ENCODE assay signal across 21 mouse cellular contexts in the genomic region with DNA sequence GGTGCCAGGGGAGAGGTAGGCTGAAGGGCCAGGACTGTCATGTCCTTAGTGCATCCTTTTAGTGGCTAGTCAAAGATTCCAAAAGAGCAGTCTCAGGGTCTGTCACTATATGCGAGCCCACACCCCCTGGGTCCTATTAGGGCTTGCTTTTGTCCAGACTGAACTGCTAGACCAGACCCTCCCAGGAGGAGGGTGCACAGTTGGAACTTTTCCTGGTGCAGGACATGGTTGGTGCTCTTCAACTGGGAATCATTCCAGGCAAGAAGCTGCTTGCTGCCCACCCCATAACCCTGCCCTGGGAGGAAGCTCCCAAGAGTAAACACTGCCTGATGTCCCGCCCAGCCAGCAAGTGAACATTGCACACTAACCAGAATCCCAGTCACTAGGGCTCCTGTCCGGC. TPM values are rescaled to one million over a fixed set of nuclear protein-coding genes. Genes with fewer than 3 reads are reported as not detected.
DNase-seq lines count a peak whose midpoint lies in the region; ATAC-seq lines count a peak whose summit lies in the region.
"Had no signal": no experiment of that assay in that cellular context is flagged by ENCODE, and none has a peak within 500 bp of the region (broad histone marks: within the 10 kb centered on the region; RNA-seq: fewer than 3 reads in every experiment).

A gene (plus strand): TSS at position 301 of the 400 bp plus-strand sequence.

- H3K4me3 ChIP-seq in hindbrain, embryonic 10.5 days = no peak within 1 kb of the TSS
- no peak within 1 kb of the TSS for H3K4me3 ChIP-seq in hindbrain, embryonic 16.5 days (ENCODE audit: low read length)
- no peak within 1 kb of the TSS for H3K4me3 ChIP-seq in neural tube, embryonic 13.5 days
- H3K4me3 ChIP-seq in liver, embryonic 12.5 days = no peak within 1 kb of the TSS
- H3K4me3 ChIP-seq: embryonic facial prominence, embryonic 13.5 days; heart, embryonic 13.5 days; layer of hippocampus, adult 2 months had no signal

- no peaks in the 10 kb centered on the region for H3K36me3 ChIP-seq in hindbrain, embryonic 10.5 days
- no peaks in the 10 kb centered on the region for H3K36me3 ChIP-seq in hindbrain, embryonic 16.5 days (ENCODE audit: control insufficient read depth, insufficient read depth, low read length)
- H3K36me3 ChIP-seq in neural tube, embryonic 13.5 days = no peaks in the 10 kb centered on the region
- no peaks in the 10 kb centered on the region for H3K36me3 ChIP-seq in liver, embryonic 12.5 days
- H3K36me3 ChIP-seq: embryonic facial prominence, embryonic 13.5 days; heart, embryonic 13.5 days had no signal

- H3K9me3 ChIP-seq in hindbrain, embryonic 10.5 days = no peaks in the 10 kb centered on the region
- H3K9me3 ChIP-seq in hindbrain, embryonic 16.5 days (ENCODE audit: control insufficient read depth, low read length) = no peaks in the 10 kb centered on the region
- no peaks in the 10 kb centered on the region for H3K9me3 ChIP-seq in neural tube, embryonic 13.5 days
- H3K9me3 ChIP-seq in liver, embryonic 12.5 days (replicated peaks) = no peaks in the 10 kb centered on the region
- H3K9me3 ChIP-seq: embryonic facial prominence, embryonic 13.5 days; heart, embryonic 13.5 days had no signal

- ATAC-seq in hindbrain, embryonic 16.5 days = no peak
- ATAC-seq in neural tube, embryonic 13.5 days (ENCODE audit: low read depth) = no peak
- no peak for ATAC-seq in liver, embryonic 12.5 days
- ATAC-seq: forebrain, embryonic 16.5 days had no signal

- no peak within 1 kb of the TSS for H3K9ac ChIP-seq in hindbrain, embryonic 16.5 days (ENCODE audit: low read depth, low read length)
- no peak within 1 kb of the TSS for H3K9ac ChIP-seq in neural tube, embryonic 13.5 days
- no peak within 1 kb of the TSS for H3K9ac ChIP-seq in liver, embryonic 12.5 days
- H3K9ac ChIP-seq: embryonic facial prominence, embryonic 13.5 days; heart, embryonic 13.5 days had no signal

- peaks cover 10% of the 10 kb centered on the region for H3K4me1 ChIP-seq in hindbrain, embryonic 10.5 days (replicated peaks)
- H3K4me1 ChIP-seq in hindbrain, embryonic 16.5 days (ENCODE audit: control insufficient read depth, insufficient read depth, low read depth, low read length) = no peaks in the 10 kb centered on the region
- H3K4me1 ChIP-seq in neural tube, embryonic 13.5 days (replicated peaks) = no peaks in the 10 kb centered on the region
- no peaks in the 10 kb centered on the region for H3K4me1 ChIP-seq in liver, embryonic 12.5 days
- H3K4me1 ChIP-seq: embryonic facial prominence, embryonic 13.5 days; heart, embryonic 13.5 days had no signal

- whole genome bisulfite sequencing in hindbrain, embryonic 10.5 days = 66% methylated on average over 3 of the region's 3 CpGs
- 70% methylated on average over 3 of the region's 3 CpGs for WGBS in hindbrain, embryonic 16.5 days
- WGBS in neural tube, embryonic 13.5 days = 65% methylated on average over 3 of the region's 3 CpGs
- WGBS in liver, embryonic 12.5 days (ENCODE audit: insufficient replicate concordance) = 52% methylated on average over 3 of the region's 3 CpGs

- H3K27ac ChIP-seq in hindbrain, embryonic 10.5 days = peak within 1 kb of the TSS; percentile 40; the same call in 1 of the 2 replicates
- H3K27ac ChIP-seq in hindbrain, embryonic 16.5 days (ENCODE audit: low read depth, low read length) = no peak within 1 kb of the TSS
- no peak within 1 kb of the TSS for H3K27ac ChIP-seq in neural tube, embryonic 13.5 days (replicated peaks)
- H3K27ac ChIP-seq in liver, embryonic 12.5 days = peak within 1 kb of the TSS; percentile 64; the same call in 1 of the 2 replicates
- H3K27ac ChIP-seq: embryonic facial prominence, embryonic 13.5 days; heart, embryonic 13.5 days; kidney, postnatal 0 days; layer of hippocampus, adult 2 months had no signal

- H3K4me2 ChIP-seq in hindbrain, embryonic 16.5 days (ENCODE audit: low read length) = no peak within 1 kb of the TSS
- peak within 1 kb of the TSS; percentile 5; the same call in 1 of the 2 replicates for H3K4me2 ChIP-seq in neural tube, embryonic 13.5 days
- H3K4me2 ChIP-seq in liver, embryonic 12.5 days = 0 out of 2 replicates have a peak within 1 kb of the TSS, but pooled peaks have one; percentile 3
- H3K4me2 ChIP-seq: embryonic facial prominence, embryonic 13.5 days; heart, embryonic 13.5 days; midbrain, embryonic 11.5 days had no signal

- no peak for DNase-seq in hindbrain, embryonic 10.5 days (ENCODE audit: low spot score)
- DNase-seq in neural tube, embryonic 10.5 days (ENCODE audit: extremely low spot score, low spot score) = no peak
- DNase-seq in yolk sac, embryonic 10.5 days (ENCODE audit: low spot score) = peak; percentile 26
- no peak for DNase-seq in gastrocnemius, postnatal 25 days
- DNase-seq in adrenal gland, adult 18-20 months (ENCODE audit: low spot score in 2 of 2) = no peak
- DNase-seq: adrenal gland, adult 8-10 months; cerebellum, adult 18-20 months; heart, postnatal 36 days; lung, postnatal 14 days had no signal

- H3K27me3 ChIP-seq in hindbrain, embryonic 10.5 days (ENCODE audit: insufficient read depth, poor library complexity, severe bottlenecking) = no peaks in the 10 kb centered on the region
- no peaks in the 10 kb centered on the region for H3K27me3 ChIP-seq in hindbrain, embryonic 16.5 days (replicated peaks; ENCODE audit: control insufficient read depth, insufficient read depth, low read length)
- H3K27me3 ChIP-seq in neural tube, embryonic 13.5 days = no peaks in the 10 kb centered on the region
- H3K27me3 ChIP-seq in liver, embryonic 12.5 days (replicated peaks) = peaks cover 12% of the 10 kb centered on the region
- H3K27me3 ChIP-seq: embryonic facial prominence, embryonic 13.5 days had no signal

RNA-seq across cellular contexts. Expression of the gene that starts here (rescaled TPM):
- not detected in 2 replicates for polyA plus RNA-seq in hindbrain, embryonic 10.5 days (2016; fragmentation: Nextera tagmentation; extraction: Ambion mirVana)
- polyA plus RNA-seq in hindbrain, embryonic 16.5 days (2015; fragmentation: Nextera tagmentation; extraction: Ambion mirVana) = 0.29 TPM in 1 of 2 replicates, not detected in the other
- not detected in 2 replicates for polyA plus RNA-seq in neural tube, embryonic 13.5 days (2015; fragmentation: Nextera tagmentation; extraction: Ambion mirVana)
- polyA plus RNA-seq in liver, embryonic 12.5 days (2016; fragmentation: Nextera tagmentation; extraction: Ambion mirVana) = 0.96 and 1.1 TPM in 2 replicates
- total RNA-seq in gastrocnemius, postnatal 25 days (2021) = not detected
- total RNA-seq in adrenal gland, adult 18-20 months (2021) = not detected
- total RNA-seq: adrenal gland, adult 8-10 months; common myeloid progenitor, adult 5-6 weeks; heart, postnatal 36 days had no signal
- polyA plus RNA-seq: CD4-positive, CD25-positive, alpha-beta regulatory T cell, adult 4 months; embryonic facial prominence, embryonic 13.5 days; midbrain, embryonic 11.5 days; neural tube, embryonic 14.5 days had no signal

Comparison
In these comparisons a context has a peak if more than half of its experiments do, and no peak if none do; other contexts are left out.
1. H3K27ac ChIP-seq: peak in hindbrain, embryonic 10.5 days (single experiment) and liver, embryonic 12.5 days (single experiment); none in hindbrain, embryonic 16.5 days (single experiment) and neural tube, embryonic 13.5 days (single experiment).